Comparison of ENCODE assay signal across 9 mouse cellular contexts in genomic region chr9:103432122-103432778, GRCm38 (mm10). TPM values are rescaled to one million over a fixed set of nuclear protein-coding genes. Genes with fewer than 3 reads are reported as not detected.
A peak's percentile ranks its signal among the peaks of the same experiment; 100 is the strongest.
DNase-seq lines count a peak whose midpoint lies in the region; ATAC-seq lines count a peak whose summit lies in the region.
"Had no signal": no experiment of that assay in that cellular context is flagged by ENCODE, and none has a peak within 500 bp of the region (broad histone marks: within the 10 kb centered on the region; RNA-seq: fewer than 3 reads in every experiment).

No protein-coding gene starts in this region.

- no peak for ATAC-seq in hindbrain, embryonic 15.5 days (ENCODE audit: low FRiP score, low read depth)
- ATAC-seq in hindbrain, embryonic 16.5 days = no peak
- peak; percentile 72 for ATAC-seq in embryonic facial prominence, embryonic 12.5 days (ENCODE audit: insufficient number of reproducible peaks, insufficient read depth, low FRiP score, low TSS enrichment)
- no peak for ATAC-seq in monocyte, adult 5-6 weeks (replicated peaks; ENCODE audit: insufficient number of reproducible peaks, low FRiP score, low TSS enrichment, poor library complexity, severe bottlenecking)
- no peak for ATAC-seq in hindbrain, embryonic 11.5 days (ENCODE audit: low FRiP score)

- peaks cover 8% of the 10 kb centered on the region for H3K4me1 ChIP-seq in hindbrain, embryonic 15.5 days (replicated peaks)
- peaks cover 8% of the 10 kb centered on the region for H3K4me1 ChIP-seq in hindbrain, embryonic 16.5 days (ENCODE audit: control insufficient read depth, insufficient read depth, low read depth, low read length)
- peaks cover 22% of the 10 kb centered on the region for H3K4me1 ChIP-seq in embryonic facial prominence, embryonic 12.5 days
- H3K4me1 ChIP-seq in hindbrain, embryonic 11.5 days (replicated peaks; ENCODE audit: control insufficient read depth, insufficient read depth, low read length) = no peaks in the 10 kb centered on the region

- no peak overlapping the region for H3K4me2 ChIP-seq in hindbrain, embryonic 15.5 days
- no peak overlapping the region for H3K4me2 ChIP-seq in hindbrain, embryonic 16.5 days (ENCODE audit: low read length)
- H3K4me2 ChIP-seq in embryonic facial prominence, embryonic 12.5 days (replicated peaks) = no peak overlapping the region
- no peak overlapping the region for H3K4me2 ChIP-seq in hindbrain, embryonic 11.5 days (replicated peaks; ENCODE audit: low read depth, low read length)

- 0 out of 2 replicates have a peak overlapping the region, but pooled peaks have one; percentile 6 for H3K27ac ChIP-seq in hindbrain, embryonic 15.5 days (replicated peaks)
- no peak overlapping the region for H3K27ac ChIP-seq in hindbrain, embryonic 16.5 days (ENCODE audit: low read depth, low read length)
- peak overlapping the region; percentile 63; the same call in 1 of the 2 replicates for H3K27ac ChIP-seq in embryonic facial prominence, embryonic 12.5 days
- H3K27ac ChIP-seq in hindbrain, embryonic 11.5 days (ENCODE audit: low read depth, low read length) = no peak overlapping the region

- H3K36me3 ChIP-seq in hindbrain, embryonic 15.5 days = no peaks in the 10 kb centered on the region
- no peaks in the 10 kb centered on the region for H3K36me3 ChIP-seq in hindbrain, embryonic 16.5 days (ENCODE audit: control insufficient read depth, insufficient read depth, low read length)
- H3K36me3 ChIP-seq in embryonic facial prominence, embryonic 12.5 days = no peaks in the 10 kb centered on the region
- no peaks in the 10 kb centered on the region for H3K36me3 ChIP-seq in hindbrain, embryonic 11.5 days (ENCODE audit: control insufficient read depth, insufficient read depth, low read length)

- H3K4me3 ChIP-seq in hindbrain, embryonic 15.5 days = no peak overlapping the region
- no peak overlapping the region for H3K4me3 ChIP-seq in hindbrain, embryonic 16.5 days (ENCODE audit: low read length)
- no peak overlapping the region for H3K4me3 ChIP-seq in embryonic facial prominence, embryonic 12.5 days
- H3K4me3 ChIP-seq in hindbrain, embryonic 11.5 days (ENCODE audit: low read depth, low read length) = no peak overlapping the region

- no peaks in the 10 kb centered on the region for H3K9me3 ChIP-seq in hindbrain, embryonic 15.5 days
- H3K9me3 ChIP-seq in hindbrain, embryonic 16.5 days (ENCODE audit: control insufficient read depth, low read length) = no peaks in the 10 kb centered on the region
- no peaks in the 10 kb centered on the region for H3K9me3 ChIP-seq in embryonic facial prominence, embryonic 12.5 days
- no peaks in the 10 kb centered on the region for H3K9me3 ChIP-seq in hindbrain, embryonic 11.5 days (ENCODE audit: control insufficient read depth, low read length)

- H3K9ac ChIP-seq in hindbrain, embryonic 15.5 days = no peak overlapping the region
- H3K9ac ChIP-seq in hindbrain, embryonic 16.5 days (ENCODE audit: low read depth, low read length) = no peak overlapping the region
- H3K9ac ChIP-seq in embryonic facial prominence, embryonic 12.5 days = no peak overlapping the region
- no peak overlapping the region for H3K9ac ChIP-seq in hindbrain, embryonic 11.5 days (ENCODE audit: low read depth, low read length)

- peak; percentile 82 for DNase-seq in 3T3-L1 (ENCODE audit: low read depth, low spot score)
- peak; percentile 67 for DNase-seq in induced T-regulatory cell, adult 2 months (ENCODE audit: low read depth)
- no peak for DNase-seq in left cerebral cortex, adult 18-20 months (ENCODE audit: low spot score in 2 of 2)
- no peak for DNase-seq in hindbrain, embryonic 11.5 days (ENCODE audit: low spot score)

- WGBS in hindbrain, embryonic 15.5 days = 52% methylated on average over 13 of the region's 13 CpGs
- 51% methylated on average over 13 of the region's 13 CpGs for WGBS in hindbrain, embryonic 16.5 days
- WGBS in embryonic facial prominence, embryonic 12.5 days = 28% methylated on average over 13 of the region's 13 CpGs
- WGBS in hindbrain, embryonic 11.5 days = 74% methylated on average over 13 of the region's 13 CpGs

- H3K27me3 ChIP-seq in hindbrain, embryonic 15.5 days = no peaks in the 10 kb centered on the region
- no peaks in the 10 kb centered on the region for H3K27me3 ChIP-seq in hindbrain, embryonic 16.5 days (replicated peaks; ENCODE audit: control insufficient read depth, insufficient read depth, low read length)
- H3K27me3 ChIP-seq in embryonic facial prominence, embryonic 12.5 days = no peaks in the 10 kb centered on the region
- no peaks in the 10 kb centered on the region for H3K27me3 ChIP-seq in hindbrain, embryonic 11.5 days (ENCODE audit: control insufficient read depth, insufficient read depth, low read length)

RNA-seq across cellular contexts. Expression of gene Bfsp2, which starts 48.0 kb away (rescaled TPM):
- polyA plus RNA-seq in hindbrain, embryonic 15.5 days (2015; fragmentation: Nextera tagmentation; extraction: Ambion mirVana) = 4.4 and 6.2 TPM in 2 replicates
- polyA plus RNA-seq in hindbrain, embryonic 16.5 days (2015; fragmentation: Nextera tagmentation; extraction: Ambion mirVana) = 5.0 and 6.0 TPM in 2 replicates
- polyA plus RNA-seq in embryonic facial prominence, embryonic 12.5 days (2016; fragmentation: Nextera tagmentation; extraction: Ambion mirVana) = 1.8 and 3.1 TPM in 2 replicates
- 3.0 TPM in 2 of 3 replicates, not detected in the other for total RNA-seq in monocyte, adult 5-6 weeks (2017)
- total RNA-seq in left cerebral cortex, adult 18-20 months (2021) = 1 to 10 TPM; 2.9 to 3.8 TPM
- polyA plus RNA-seq in hindbrain, embryonic 11.5 days (2014; fragmentation: Nextera tagmentation; extraction: Ambion mirVana) = 0.54 and 2.1 TPM in 2 replicates
- polyA plus RNA-seq: gonadal fat pad, adult 2 months had no signal

Comparison
In these comparisons a context has a peak if more than half of its experiments do, and no peak if none do; other contexts are left out.
1. H3K27ac ChIP-seq: peak in hindbrain, embryonic 15.5 days (single experiment) and embryonic facial prominence, embryonic 12.5 days (single experiment); none in hindbrain, embryonic 16.5 days (single experiment) and hindbrain, embryonic 11.5 days (single experiment).
2. DNase-seq: peak in 3T3-L1 (single experiment) and induced T-regulatory cell, adult 2 months (single experiment); none in left cerebral cortex, adult 18-20 months (0 of 2) and hindbrain, embryonic 11.5 days (single experiment).